Comparison of ENCODE assay signal across 13 mouse cellular contexts in genomic region chr3:86541863-86542397, GRCm38 (mm10). TPM values are rescaled to one million over a fixed set of nuclear protein-coding genes. Genes with fewer than 3 reads are reported as not detected.
DNase-seq lines count a peak whose midpoint lies in the region; ATAC-seq and TF ChIP-seq lines count a peak whose summit lies in the region.
"Had no signal": no experiment of that assay in that cellular context is flagged by ENCODE, and none has a peak within 500 bp of the region (broad histone marks: within the 10 kb centered on the region; RNA-seq: fewer than 3 reads in every experiment).

No protein-coding gene starts in this region.

- no peaks in the 10 kb centered on the region for H3K9me3 ChIP-seq in intestine, embryonic 16.5 days (ENCODE audit: control insufficient read depth, low read length)
- no peaks in the 10 kb centered on the region for H3K9me3 ChIP-seq in midbrain, embryonic 13.5 days

- ATAC-seq in intestine, embryonic 16.5 days: no peak
- ATAC-seq in midbrain, embryonic 13.5 days: no peak

- no peak for TF ChIP-seq POLR2A in cerebellum, adult 2 months (IDR thresholded peaks at IDR 0.05; ENCODE audit: borderline replicate concordance, insufficient read depth, low read length)

- 25% methylated on average over 1 of the region's 1 CpGs for WGBS in intestine, embryonic 16.5 days
- 41% methylated on average over 1 of the region's 1 CpGs for WGBS in midbrain, embryonic 13.5 days
- WGBS in cerebellum, adult 2 months: 86% methylated on average over 1 of the region's 1 CpGs

- peak overlapping the region; percentile 23; the same call in 1 of the 2 replicates for H3K27ac ChIP-seq in intestine, embryonic 16.5 days (ENCODE audit: low read length)
- peak overlapping the region; percentile 79 for H3K27ac ChIP-seq in midbrain, embryonic 13.5 days
- no peak overlapping the region for H3K27ac ChIP-seq in cerebellum, adult 2 months (ENCODE audit: insufficient read depth, low read length)
- H3K27ac ChIP-seq: heart, adult 2 months had no signal

- no peaks in the 10 kb centered on the region for H3K27me3 ChIP-seq in intestine, embryonic 16.5 days (replicated peaks; ENCODE audit: control insufficient read depth, insufficient read depth, low read length)
- H3K27me3 ChIP-seq in midbrain, embryonic 13.5 days: peaks cover 7% of the 10 kb centered on the region
- H3K27me3 ChIP-seq in cerebellum, adult 2 months (ENCODE audit: control insufficient read depth, insufficient read depth, low read length): no peaks in the 10 kb centered on the region; the same call in 1 of the 2 replicates

- peak overlapping the region; percentile 35 for H3K4me3 ChIP-seq in intestine, embryonic 16.5 days (ENCODE audit: low read length)
- peak overlapping the region; percentile 36 for H3K4me3 ChIP-seq in midbrain, embryonic 13.5 days (replicated peaks)
- H3K4me3 ChIP-seq in cerebellum, adult 2 months (replicated peaks; ENCODE audit: insufficient read depth, low read depth, low read length): no peak overlapping the region
- H3K4me3 ChIP-seq: heart, adult 2 months had no signal

- H3K9ac ChIP-seq in intestine, embryonic 16.5 days (ENCODE audit: low read depth, low read length): peak overlapping the region; percentile 30; the same call in 1 of the 2 replicates
- peak overlapping the region; percentile 36; the same call in 1 of the 2 replicates for H3K9ac ChIP-seq in midbrain, embryonic 13.5 days (replicated peaks)

- no peaks in the 10 kb centered on the region for H3K36me3 ChIP-seq in intestine, embryonic 16.5 days (ENCODE audit: control insufficient read depth, insufficient read depth, low read length)
- no peaks in the 10 kb centered on the region for H3K36me3 ChIP-seq in midbrain, embryonic 13.5 days

- peak overlapping the region; percentile 48 for H3K4me2 ChIP-seq in intestine, embryonic 16.5 days (ENCODE audit: low read depth, low read length)
- peak overlapping the region; percentile 51 for H3K4me2 ChIP-seq in midbrain, embryonic 13.5 days (replicated peaks)
- H3K4me2 ChIP-seq: liver, embryonic 11.5 days had no signal

- DNase-seq in retina, embryonic 14.5 days (ENCODE audit: low spot score): peak; percentile 47
- no peak for DNase-seq in retina, postnatal 1 day
- no peak for DNase-seq in cerebellum, adult 2 months
- no peak for DNase-seq in embryo, embryonic 9.5 days (ENCODE audit: extremely low spot score)
- no peak for DNase-seq in kidney, postnatal 36 days
- no peak for DNase-seq in layer of hippocampus, adult 11-12 months (ENCODE audit: low spot score)
- DNase-seq: adrenal gland, postnatal 10 days; heart, adult 2 months; lung, postnatal 10 days; spleen, adult 18-20 months had no signal

- no peak for TF ChIP-seq CTCF in cerebellum, adult 2 months (IDR thresholded peaks at IDR 0.05; ENCODE audit: borderline replicate concordance, insufficient read depth, low read depth, low read length)

- peaks cover 12% of the 10 kb centered on the region for H3K4me1 ChIP-seq in intestine, embryonic 16.5 days (ENCODE audit: control insufficient read depth, insufficient read depth, low read length)
- peaks cover 39% of the 10 kb centered on the region for H3K4me1 ChIP-seq in midbrain, embryonic 13.5 days (replicated peaks)
- H3K4me1 ChIP-seq in cerebellum, adult 2 months (ENCODE audit: control insufficient read depth, insufficient read depth, low read length): no peaks in the 10 kb centered on the region

RNA-seq across cellular contexts. Expression of gene Mab21l2, which starts 6.5 kb away (rescaled TPM):
- polyA plus RNA-seq in intestine, embryonic 16.5 days (2015; fragmentation: Nextera tagmentation; extraction: Ambion mirVana): 96.7 and 107 TPM in 2 replicates
- 89.1 and 122 TPM in 2 replicates for polyA plus RNA-seq in midbrain, embryonic 13.5 days (2015; fragmentation: Nextera tagmentation; extraction: Ambion mirVana)
- 15.7 and 19.4 TPM in 2 replicates for polyA plus RNA-seq in cerebellum, adult 2 months (2012; rRNA removed)
